Mouse (Mus musculus) liver, embryonic 14.5 days (tissue): Measurements from ENCODE around the gene Tmem253.

Source experiments
- CTCF ChIP-seq: IDR thresholded peaks from 2 replicates; pipeline ENCODE4 v1.5.1; 2016; ENCODE audit warnings: antibody characterized with exemption, low read depth, control low read depth
- EP300 ChIP-seq: IDR thresholded peaks from 2 replicates; pipeline ENCODE4 v1.6.1; 2016; ENCODE audit warnings: antibody characterized with exemption, low read depth

- TF ChIP-seq CTCF, result no peak
- peak; percentile 79 for TF ChIP-seq EP300
Measured at GRCm38 (mm10) chr14:51986153-51986505, 29.3 kb upstream of the Tmem253 start.
